Mouse (Mus musculus): ENCODE results near the gene Taf4.

Gene Taf4

DNA sequence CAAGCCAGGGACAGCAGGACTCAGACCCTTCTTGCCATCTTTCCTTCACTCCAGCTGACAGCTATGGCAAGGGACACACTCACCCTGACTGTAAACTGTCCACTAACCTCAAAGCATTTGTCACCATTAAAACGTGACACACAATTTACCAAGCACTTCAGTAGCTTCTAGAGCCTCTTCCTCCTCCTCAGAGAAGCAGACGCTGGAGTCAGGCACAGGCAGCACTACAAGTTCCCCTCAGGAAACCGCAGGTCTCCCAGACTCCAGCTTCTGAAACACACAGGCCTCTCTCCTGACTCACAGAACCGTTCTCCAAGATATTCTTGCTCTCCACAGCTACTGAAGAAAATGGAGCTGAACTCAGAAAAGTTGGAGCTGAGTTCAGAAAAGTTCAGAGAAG lies 39.4 kb downstream of the Taf4 start:
- no peak for DNase-seq (ENCODE audit: low read depth, low spot score)

DNA sequence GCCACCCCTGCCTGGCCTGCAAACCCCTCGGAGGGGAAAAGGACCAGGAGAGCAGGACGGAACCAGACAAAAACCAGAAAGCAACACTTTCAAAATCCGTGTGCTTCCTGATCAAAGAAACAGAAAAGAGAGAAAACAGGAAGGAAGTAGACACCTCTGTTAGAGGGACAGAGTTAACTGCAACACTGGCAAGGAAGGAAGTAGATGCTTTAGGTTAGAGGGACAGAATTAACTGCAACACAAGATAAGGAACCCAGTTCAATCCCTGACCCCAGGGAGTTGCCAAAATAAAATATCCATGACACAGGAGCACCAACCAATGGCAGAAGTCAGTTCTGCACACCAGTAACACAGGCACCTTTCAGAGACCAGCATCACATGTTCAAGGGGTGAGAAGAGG lies 42.3 kb downstream of the Taf4 start:
- DNase-seq (ENCODE audit: low read depth, low spot score) = no peak

DNA sequence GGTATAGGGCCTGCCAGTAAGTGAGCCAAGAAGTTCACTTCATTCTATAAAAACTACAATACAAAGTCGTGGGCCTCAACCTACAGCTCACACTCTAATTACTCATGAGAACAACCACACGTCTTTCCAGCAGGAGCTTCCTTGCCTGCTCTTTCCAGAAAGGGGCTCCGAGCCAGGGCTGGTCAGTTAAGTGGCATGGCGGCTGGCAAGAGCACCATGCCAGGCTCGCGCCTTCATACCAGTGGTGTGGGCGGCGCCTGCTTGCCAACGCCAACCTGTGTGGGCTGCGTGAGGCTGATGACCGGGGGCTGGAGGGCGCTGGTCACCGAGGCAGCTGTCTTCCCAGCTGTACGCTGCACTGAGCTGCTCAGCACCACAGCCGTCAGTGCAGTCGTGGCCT lies 44.7 kb downstream of the Taf4 start:
- no peak for DNase-seq (ENCODE audit: low read depth, low spot score)

DNA sequence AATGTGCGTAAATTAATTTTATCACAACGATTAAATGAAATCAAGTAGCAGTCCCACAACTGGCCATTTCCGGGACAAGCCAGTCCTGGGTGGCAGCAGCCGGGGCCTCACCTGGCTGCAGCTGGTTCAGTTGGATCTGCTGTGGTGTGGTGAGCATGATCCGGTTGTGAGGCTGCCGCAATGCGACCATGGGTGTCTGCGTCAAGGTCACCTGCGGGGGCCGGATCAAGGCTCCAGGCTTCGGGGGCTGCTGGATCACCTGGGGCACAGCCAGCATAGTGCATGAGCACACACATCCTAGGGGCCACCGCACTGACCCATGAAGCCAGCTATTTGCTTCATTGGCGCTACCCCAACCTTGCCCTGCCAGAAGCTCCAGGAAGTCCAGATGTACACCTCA lies 47.3 kb downstream of the Taf4 start:
- no peak for DNase-seq (ENCODE audit: low read depth, low spot score)

DNA sequence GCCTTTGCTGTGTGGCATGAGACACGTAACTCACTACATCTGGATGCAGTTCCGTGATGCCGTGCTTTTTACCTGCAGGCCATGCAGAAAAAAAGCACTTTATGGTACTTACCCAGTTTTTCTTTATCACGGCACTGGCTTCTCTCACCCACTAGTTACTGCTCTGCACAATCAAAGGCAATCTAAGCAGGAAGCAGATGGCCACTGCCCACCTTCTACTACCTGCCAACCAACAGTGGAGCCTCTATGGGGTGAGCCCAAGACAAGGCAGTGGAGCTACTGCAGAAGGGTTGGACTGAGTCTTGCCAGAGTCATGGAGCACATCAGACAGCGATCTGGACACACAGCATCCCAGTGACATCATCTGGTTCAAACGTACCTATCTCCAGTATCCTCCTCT lies 52.4 kb downstream of the Taf4 start:
- no peak for DNase-seq (ENCODE audit: low read depth, low spot score)

DNA sequence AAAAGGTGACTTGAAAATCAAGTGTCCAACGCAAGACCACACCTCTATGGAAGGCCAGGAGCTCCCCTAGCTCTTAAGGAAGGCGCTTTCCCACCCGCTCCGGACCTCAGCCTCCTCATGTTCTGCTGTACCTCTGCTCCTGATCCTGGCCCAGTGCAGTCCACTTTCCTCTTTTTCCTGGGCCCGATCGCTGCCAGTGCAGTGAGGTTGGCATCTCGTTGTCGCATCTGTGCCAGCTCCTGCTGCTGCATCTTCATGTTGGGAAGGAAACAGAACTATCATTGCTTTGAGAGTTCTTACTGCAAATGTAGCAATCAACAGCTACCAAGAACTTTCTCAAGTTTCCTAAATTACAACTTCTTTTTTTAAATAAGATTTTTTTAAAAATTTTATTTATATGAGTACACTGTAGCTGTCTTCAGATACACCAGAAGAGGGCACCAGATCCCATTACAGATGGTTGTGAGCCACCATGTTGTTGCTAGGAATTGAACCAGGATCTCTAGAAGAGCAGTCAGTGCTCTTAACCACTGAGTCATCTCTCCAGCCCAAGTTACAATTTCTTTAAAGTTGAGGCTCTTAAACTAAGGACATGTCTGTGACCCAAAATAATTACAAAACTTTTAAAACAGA lies 55.3 kb downstream of the Taf4 start:
- no peak for DNase-seq (ENCODE audit: low read depth, low spot score)

DNA sequence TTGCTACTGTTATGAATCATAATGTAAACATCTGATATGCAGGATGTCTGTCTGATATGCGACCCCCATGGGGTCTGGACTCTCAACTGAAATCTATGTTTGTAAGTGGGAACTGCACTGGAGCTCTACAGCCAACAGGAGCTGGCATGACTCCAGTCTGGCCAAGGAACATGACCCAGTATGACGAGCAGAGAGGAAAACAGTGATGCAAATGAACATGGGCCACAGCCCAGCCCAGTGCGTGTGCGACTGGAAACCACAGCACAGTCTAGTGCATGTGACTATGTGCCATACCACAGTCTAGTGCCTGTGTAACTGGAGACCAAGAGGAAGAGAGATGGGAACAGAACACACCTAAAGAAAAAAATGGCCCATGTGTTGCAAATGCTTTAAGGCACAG lies 56.4 kb downstream of the Taf4 start:
- no peak for DNase-seq (ENCODE audit: low read depth, low spot score)

DNA sequence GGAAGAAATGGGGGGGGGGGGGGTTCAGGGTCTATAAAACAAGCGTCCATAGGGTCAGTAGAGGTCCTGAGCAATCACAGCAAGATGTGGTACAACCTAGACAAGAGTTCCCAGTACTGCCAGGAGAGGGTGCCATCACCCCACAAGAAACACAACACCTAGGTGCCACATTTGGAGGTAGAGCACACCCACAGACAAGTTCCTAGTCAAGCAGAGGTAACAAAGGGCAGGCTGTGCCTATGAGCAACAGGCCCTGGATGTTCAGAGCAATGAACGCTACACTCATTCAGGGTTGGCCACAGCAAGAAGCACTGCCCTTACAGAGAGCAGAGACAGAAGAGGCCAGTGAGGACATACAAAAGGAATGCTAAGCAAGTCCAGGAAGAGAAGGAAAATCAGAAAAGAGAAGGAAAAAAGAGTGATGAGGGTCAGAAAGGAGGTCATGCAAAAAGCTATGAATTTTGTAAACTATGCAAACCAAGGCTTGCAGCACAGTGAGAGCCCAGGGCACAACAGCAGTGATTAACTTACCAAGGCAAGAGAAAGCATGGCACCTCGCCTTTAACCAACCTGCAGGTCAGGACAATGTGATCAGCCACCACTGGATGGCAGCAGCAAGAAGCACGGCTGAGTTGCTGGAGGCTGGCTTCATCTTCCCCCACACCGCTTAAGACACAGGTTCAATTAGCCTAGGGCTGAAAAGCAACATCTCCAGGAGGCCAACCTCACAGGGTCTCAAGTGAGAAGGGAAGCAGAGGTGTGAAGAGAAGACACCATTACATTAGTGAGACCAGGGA lies 59.4 kb downstream of the Taf4 start:
- peak; percentile 72 for DNase-seq (ENCODE audit: low read depth, low spot score)

DNA sequence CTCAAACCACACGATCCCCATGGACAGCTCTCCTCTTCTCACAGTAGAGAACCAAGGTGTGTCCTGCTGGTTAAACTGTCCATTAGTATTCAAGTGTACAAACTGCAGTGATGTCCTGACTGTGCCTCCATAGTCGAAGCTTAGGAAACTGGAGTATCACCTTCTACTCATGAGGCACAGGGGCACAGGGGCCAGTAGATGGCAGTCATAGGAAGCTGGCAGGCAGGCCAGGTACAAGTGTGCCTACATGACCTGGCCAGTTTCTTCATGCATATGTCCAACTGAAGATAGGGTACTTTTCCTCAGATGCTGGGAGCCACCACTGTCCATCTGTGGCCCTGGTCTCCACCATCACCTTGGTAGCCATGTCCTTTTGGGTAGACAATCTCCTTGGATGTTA lies 62.2 kb downstream of the Taf4 start:
- DNase-seq (ENCODE audit: low read depth, low spot score) = no peak

DNA sequence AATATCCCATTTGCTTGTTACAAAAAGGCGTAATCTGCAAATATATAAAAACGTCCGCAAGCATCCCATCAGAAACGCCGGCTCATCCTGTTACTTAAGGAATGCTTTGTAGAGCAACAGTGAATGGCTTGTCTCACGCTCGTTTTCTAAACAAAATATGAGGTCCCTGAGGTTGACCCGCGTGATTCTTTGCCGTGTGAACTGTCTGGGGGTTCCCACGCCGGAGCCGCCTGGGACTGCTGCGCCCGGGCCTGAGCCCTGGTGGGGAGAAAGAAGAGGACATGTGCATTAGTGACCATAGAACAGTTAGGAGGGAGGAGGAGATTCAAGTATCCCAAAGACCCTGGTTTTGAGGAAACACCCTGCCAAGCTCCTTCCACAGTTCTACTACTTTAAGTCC lies 63.1 kb downstream of the Taf4 start:
- peak; percentile 29 for DNase-seq (ENCODE audit: low read depth, low spot score)

DNA sequence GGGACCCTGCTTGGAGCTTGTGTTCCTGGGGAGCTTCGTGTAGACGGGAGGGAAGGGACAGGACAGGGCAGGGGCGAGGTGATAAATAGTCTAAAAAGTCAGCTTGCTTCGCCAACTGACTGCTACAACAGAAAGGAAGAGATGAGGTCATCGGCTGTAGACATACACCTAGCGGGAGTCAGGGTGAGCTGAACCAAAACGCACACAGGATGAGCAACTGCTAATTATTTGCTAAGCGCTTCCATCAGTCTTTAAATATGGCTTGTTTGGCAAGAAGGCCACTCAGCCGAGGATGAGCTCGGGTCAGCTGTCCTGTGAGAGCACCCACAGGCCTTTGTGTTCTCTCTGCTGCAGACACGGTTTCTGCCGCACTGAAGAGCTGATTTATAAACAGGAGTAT lies 63.5 kb downstream of the Taf4 start:
- DNase-seq (ENCODE audit: low read depth, low spot score) = peak; percentile 26

DNA sequence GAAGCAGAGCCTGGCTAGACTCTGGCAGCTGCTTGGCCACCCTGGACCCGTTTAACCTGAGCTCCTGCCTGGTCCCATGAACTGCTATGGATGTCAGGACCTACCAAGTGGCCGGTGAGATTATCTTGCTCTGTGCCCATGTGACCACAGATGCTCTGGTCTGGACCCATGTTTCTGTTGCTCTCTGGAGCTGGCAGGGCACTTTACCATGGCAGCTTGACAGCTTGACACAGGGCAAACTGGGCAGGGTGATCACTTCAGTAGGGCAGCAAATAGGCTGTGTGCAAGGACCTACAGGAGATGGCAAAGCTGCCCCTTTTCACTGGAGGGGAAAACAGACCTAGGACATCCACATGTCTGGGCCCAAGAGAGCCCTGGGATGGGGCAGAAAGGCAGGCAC lies 79.5 kb downstream of the Taf4 start:
- DNase-seq (ENCODE audit: low read depth, low spot score) = no peak

DNA sequence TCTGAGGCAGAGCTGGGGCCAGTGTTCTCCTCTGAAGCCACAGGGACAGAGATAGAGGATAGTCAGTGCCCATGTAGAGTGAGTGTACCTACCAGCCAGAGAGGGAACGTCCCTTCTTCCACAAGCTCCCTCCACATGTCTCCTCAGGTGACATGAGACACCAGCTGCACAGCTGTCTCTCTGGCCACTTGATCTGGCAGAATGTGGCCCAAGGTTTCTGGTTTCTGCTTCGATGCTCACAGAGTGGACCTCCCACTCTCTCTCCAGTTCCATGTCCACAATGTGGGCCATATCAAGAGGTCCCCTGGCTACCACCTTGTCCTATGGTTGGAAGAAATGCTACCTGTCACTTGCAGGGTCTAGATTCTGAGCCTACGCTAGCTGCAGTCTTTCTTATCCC lies 85.4 kb downstream of the Taf4 start:
- no peak for DNase-seq (ENCODE audit: low read depth, low spot score)

DNA sequence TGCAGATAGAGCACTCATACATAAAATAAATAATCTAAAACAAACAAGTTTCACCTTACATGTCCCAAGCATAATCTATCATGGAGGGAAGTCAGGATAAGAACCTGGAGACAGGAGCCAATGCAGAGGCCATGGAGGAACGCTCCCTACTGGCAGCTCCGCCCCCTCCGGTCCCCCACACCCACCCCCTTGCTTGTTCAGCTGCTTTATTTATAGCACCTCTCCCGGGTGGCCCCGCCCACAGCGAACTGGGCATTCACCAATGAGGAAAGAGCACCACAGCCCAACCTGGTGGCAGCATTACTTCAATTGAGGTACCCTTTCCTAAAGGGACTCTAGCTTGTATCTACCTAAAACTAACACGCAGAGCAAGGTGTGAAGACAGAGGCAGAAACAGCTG lies 91.9 kb downstream of the Taf4 start:
- DNase-seq (ENCODE audit: low read depth, low spot score) = no peak

DNA sequence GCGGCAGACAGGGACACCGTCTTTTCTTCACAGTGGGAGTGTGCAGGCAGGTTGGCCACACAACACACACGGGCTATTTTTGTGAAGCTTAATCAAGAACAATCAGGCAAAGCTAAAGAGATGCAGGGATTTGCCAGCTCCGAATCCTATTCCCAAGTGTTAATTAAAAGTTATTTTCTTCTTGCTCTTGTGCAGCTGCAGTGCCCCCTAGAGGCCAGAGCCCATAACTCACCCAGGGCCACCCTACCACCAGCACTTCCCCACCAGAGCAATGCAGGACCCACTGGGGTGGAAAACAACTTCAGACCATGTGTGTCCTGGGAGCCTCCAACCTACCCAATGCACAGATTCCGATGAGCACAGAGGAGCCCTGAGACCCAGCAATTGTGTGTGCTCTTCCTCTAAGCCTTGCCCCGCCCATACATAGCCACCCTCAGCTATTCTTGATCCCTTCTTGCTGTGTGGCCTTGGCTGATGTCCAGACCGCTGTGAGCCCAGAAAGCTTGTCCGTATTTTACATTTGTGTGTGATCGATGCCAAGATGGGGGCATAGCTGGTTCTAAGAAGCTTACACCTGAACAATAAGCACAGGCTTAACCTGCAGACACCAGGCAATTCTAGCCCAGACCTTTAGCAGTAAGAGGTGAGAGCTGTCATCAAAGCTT lies 98.8 kb downstream of the Taf4 start:
- DNase-seq (ENCODE audit: low read depth, low spot score) = peak; percentile 63

DNA sequence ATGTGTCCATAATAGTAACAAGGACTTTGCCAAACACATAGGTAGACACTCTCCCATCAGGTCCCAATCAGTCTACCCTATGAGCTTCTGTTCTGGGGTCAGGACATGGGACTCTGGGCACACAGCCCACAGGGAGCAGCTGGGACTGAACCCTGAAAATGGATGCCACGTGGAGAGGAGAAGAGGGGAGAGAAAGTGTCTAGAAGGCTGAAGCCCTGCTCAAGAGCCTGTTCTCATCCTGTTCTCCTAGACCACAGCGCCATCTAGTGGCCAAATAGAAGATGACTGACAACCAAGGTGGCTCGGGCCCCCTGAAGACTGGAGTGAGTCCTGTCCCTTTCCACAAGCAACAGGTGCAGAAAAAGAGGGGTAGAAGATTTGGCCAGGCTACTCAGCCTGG lies 101.3 kb downstream of the Taf4 start:
- DNase-seq (ENCODE audit: low read depth, low spot score) = peak; percentile 79

DNA sequence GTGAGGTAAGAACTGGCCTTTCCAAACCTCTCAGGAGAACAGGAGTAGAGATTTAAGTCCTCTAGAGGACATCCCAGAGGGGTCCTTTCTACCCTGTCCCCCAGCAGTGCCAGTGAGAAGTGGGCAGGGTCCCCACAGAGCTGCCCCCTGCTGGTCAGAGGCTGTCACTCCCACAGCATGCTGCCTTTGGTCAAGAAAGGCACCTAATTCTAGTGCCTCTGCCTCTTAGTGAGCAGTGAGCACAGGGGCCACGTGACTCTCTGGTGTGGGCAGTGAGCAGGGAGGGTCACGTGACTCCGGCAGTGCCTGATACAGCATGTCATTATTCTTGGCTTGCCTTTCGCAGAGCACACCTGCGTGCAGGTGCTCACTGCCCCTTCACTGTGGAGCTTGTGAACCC lies 103.1 kb downstream of the Taf4 start:
- no peak for DNase-seq (ENCODE audit: low read depth, low spot score)

DNA sequence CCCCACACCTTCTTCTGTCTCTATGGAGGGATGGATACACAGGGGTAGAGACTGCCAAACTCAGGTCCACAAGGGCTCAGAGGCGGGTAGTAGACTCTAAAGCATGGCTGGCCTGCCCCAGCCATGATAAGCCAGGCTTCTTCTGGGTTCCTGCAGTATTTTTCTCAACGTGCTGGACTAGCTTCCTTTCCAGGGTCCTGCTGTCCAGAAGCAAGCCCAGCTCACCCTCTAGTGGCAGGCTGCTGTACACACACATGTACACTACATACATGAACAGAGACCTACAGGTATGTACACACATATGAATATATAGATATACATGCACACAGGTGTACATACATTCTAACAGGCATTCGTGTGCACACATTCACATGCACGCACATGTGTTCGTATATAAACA lies 103.7 kb downstream of the Taf4 start:
- DNase-seq (ENCODE audit: low read depth, low spot score) = peak; percentile 54

DNA sequence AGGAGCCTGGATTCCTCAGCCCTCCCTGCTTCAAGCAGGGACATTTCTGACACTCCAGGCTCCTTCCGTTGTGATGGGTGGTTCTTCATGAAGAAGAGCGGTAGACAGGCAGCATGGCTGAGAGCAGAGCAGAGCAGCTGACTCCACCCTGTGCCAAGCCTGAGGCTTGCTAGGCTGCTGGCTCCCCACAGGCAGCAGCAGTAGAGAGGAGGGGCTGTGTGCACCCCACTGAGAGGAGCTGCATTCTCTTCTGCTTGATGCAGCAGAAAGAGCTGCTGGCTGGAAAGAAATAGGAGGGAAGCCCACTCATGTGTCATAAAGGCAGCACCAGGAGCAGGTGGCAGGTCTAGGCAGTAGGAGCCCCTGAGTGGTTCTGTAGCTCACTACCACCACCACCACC lies 106.6 kb downstream of the Taf4 start:
- no peak for DNase-seq (ENCODE audit: low read depth, low spot score)

DNA sequence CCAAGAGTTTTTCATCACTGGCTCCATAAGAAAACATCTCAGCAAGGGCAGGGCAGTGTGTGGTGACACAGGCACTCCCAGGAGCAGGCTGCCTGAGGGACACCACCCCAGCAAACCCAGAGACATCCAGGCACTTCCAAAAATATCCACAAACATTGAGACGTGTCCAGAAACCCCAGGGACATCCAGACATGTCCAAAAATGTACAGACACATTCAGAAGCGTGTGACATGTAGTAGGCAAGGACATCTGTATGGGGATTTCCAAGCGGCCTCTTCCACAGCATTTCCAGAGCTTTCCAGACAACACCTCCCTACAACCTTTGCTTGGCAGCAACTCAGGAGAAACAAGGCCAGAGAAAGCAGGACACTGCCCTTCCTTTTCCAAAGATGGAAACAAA lies 108.8 kb downstream of the Taf4 start:
- DNase-seq (ENCODE audit: low read depth, low spot score) = no peak

DNA sequence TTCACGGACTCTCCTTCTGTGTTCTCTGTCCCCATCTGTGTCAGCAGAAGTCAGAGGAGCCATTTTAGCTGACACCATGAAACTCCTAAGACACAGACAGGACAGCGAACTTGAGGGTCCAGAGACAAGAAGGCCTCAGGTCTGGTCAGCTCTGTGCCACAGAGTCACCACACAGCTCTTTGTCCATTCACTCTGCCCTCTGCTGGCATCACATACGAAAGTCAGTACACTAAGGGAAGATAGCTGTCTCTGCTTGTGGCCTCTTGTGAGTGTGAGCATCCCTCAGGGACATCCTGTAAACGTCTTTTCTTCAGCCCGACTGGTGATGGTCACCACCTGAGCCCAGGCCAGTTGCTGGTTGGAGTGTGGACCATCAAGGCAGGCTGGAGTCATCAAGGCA lies 111.3 kb downstream of the Taf4 start:
- no peak for DNase-seq (ENCODE audit: low read depth, low spot score)

DNA sequence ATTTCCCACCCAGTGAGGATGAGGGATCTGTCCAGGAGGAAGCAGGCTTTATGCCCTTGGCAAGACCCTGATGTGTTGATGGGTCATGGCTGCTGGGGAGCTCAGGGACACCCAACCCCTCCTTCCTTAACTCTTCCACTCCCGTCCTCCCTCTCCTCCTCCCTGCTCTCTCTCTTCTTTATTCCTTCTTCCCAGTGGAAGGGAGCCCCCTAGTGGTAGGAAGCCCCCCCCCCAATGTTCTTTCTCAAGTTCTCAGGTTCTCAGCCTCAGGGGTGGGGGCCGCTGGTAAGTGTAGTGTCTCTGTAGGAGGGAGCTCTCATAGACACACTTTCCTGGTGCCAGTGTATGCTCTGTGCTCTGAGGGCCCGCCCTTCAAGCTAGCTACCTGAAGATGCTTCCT lies 113.2 kb downstream of the Taf4 start:
- no peak for DNase-seq (ENCODE audit: low read depth, low spot score)

DNA sequence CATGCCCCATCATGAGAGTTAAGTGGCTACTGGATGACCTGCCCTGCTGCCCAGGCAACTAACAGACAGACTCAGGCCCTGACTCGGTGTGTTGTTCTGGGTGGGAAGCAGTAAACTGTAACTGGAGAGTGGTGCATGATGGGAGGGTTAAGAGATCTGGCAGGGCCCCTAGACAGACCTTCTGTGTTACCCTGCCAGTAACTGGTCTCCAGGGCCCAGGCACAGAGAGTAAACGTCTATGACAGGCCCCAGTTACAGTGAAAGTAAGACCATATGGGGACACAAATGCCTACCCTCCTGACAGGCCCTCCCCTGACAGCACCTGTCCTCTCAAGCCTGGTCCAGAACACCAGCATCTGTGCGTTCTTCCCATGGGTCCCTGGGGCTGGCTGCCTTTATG lies 113.8 kb downstream of the Taf4 start:
- no peak for DNase-seq (ENCODE audit: low read depth, low spot score)

Measured in mesoderm, embryonic 11.5 days (tissue).